Mouse (Mus musculus) midbrain, embryonic 12.5 days (tissue): ENCODE results near the gene Snx7. TPM values are rescaled to one million over a fixed set of nuclear protein-coding genes. Genes with fewer than 3 reads are reported as not detected.

Experiments used
- ATAC-seq: fragments of 200-750 bp; cut with Nextera tagmentation; 2 replicates; pipeline ENCODE4 v1.8.0; 2017; ENCODE audit warnings: low read depth, moderate TSS enrichment, moderate library complexity; ENCODE audit not compliant: low FRiP score
- H3K27ac ChIP-seq: fragments of 300-500 bp; sonication (generic); replicated peaks from 2 replicates; pipeline ENCODE4 v1.5.1; 2016; ENCODE audit warnings: mild to moderate bottlenecking
- H3K27me3 ChIP-seq: fragments of 300-500 bp; sonication (generic); 2 replicates; pipeline ENCODE4 v1.6.1; 2016; ENCODE audit warnings: mild to moderate bottlenecking
- H3K36me3 ChIP-seq: fragments of 300-500 bp; sonication (generic); 2 replicates; pipeline ENCODE4 v1.6.1; 2016
- H3K4me1 ChIP-seq: fragments of 300-500 bp; sonication (generic); 2 replicates; pipeline ENCODE4 v1.6.1; 2016
- H3K4me2 ChIP-seq: fragments of 300-500 bp; sonication (generic); replicated peaks from 2 replicates; pipeline ENCODE4 v1.6.1; 2016; ENCODE audit warnings: mild to moderate bottlenecking, moderate library complexity
- H3K4me3 ChIP-seq: fragments of 300-500 bp; sonication (generic); 2 replicates; pipeline ENCODE4 v1.5.1; 2016; ENCODE audit warnings: mild to moderate bottlenecking
- H3K9ac ChIP-seq: fragments of 300-500 bp; sonication (generic); replicated peaks from 2 replicates; pipeline ENCODE4 v1.6.1; 2016; ENCODE audit warnings: mild to moderate bottlenecking, moderate library complexity
- H3K9me3 ChIP-seq: fragments of 300-500 bp; sonication (generic); 2 replicates; pipeline ENCODE4 v1.6.1; 2016; ENCODE audit warnings: mild to moderate bottlenecking
- WGBS: fragments of 180-500 bp; shearing (Covaris S2); methylation state at CpG from one replicate; pipeline ENCODE4 v1.1.7; 2016; 5-methylcytosine and 5-hydroxymethylcytosine counted together
- polyA plus RNA-seq: library from polyadenylated mRNA; unstranded; fragments of >200 nt; fragmentation: Nextera tagmentation; extraction: Ambion mirVana; gene quantifications from 2 replicates; pipeline ENCODE4 v1.2.1, GENCODE M21; 2016

The Snx7 gene
- polyA plus RNA-seq: 11.4 and 13.1 TPM in 2 replicates

DNA sequence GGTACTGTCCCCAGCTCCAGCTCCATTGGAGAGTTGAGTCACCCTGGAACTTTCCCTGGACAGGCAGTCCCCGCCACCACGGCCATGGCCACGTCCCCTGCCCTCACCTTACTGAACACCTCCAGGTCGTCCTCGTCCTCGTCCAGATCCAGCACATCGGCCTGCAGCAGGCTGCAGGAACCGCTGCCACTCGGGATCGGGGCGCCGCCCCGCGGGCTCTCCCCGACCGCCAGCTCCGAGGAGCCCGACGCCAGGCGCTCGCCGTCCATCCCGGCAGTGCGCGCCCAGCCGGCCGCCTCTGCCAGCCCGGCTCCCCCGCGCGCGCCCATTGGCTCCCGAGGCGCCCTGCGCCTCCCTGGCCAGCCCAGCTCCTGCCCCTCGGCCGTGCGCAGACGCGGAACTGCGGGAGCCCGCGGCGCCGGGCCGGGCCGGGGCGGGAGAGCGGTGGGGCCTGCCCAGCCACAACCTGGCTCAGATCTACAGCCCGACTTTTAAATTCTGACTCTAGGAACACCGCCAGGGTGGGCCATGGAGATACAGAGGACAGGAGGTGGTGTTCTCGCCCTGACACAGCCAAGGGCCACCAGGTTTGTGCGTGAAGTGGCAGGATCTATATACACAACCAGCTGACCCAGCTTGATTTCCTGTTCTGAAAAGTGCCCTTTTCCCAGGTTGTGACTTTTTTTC is at the start of gene Snx7:
Gene Snx7 (minus strand): TSS at position 300 of the 687 bp plus-strand sequence.
- H3K4me1 ChIP-seq: no peaks in the 10 kb centered on the region
- no peaks in the 10 kb centered on the region for H3K36me3 ChIP-seq
- peak within 1 kb of the TSS; percentile 46; the same call in 1 of the 2 replicates for H3K27ac ChIP-seq
- H3K4me2 ChIP-seq: peak within 1 kb of the TSS; percentile 76
- no peaks in the 10 kb centered on the region for H3K27me3 ChIP-seq
- ATAC-seq: peak; percentile 100
- H3K9me3 ChIP-seq: no peaks in the 10 kb centered on the region
- peak within 1 kb of the TSS; percentile 54 for H3K4me3 ChIP-seq
- WGBS: under 1% methylated on average over 50 of the region's 53 CpGs
- peak within 1 kb of the TSS; percentile 65 for H3K9ac ChIP-seq

- Histone ChIP-seq H3K9ac (no peak overlapping the region), H3K27me3 (no peaks in the 10 kb centered on the region), H3K27ac (no peak overlapping the region), H3K4me1 (no peaks in the 10 kb centered on the region), H3K4me2 (no peak overlapping the region), H3K9me3 (no peaks in the 10 kb centered on the region), H3K4me3 (no peak overlapping the region), H3K36me3 (no peaks in the 10 kb centered on the region)
- no peak for ATAC-seq
- WGBS: 80% methylated on average over 3 of the region's 3 CpGs
Observed at GRCm38 (mm10) chr3:117915420-117915819, 46.7 kb upstream of the Snx7 start.

- H3K27me3 ChIP-seq: no peaks in the 10 kb centered on the region
- H3K4me3 ChIP-seq: no peak overlapping the region
- no peak overlapping the region for H3K4me2 ChIP-seq
- H3K9me3 ChIP-seq: no peaks in the 10 kb centered on the region
- no peaks in the 10 kb centered on the region for H3K4me1 ChIP-seq
- ATAC-seq: no peak
- no peak overlapping the region for H3K27ac ChIP-seq
- H3K9ac ChIP-seq: no peak overlapping the region
- WGBS: 75% methylated on average over 2 of the region's 2 CpGs
- H3K36me3 ChIP-seq: no peaks in the 10 kb centered on the region
Observed at GRCm38 (mm10) chr3:117893736-117894135, 25.0 kb upstream of the Snx7 start.

DNA sequence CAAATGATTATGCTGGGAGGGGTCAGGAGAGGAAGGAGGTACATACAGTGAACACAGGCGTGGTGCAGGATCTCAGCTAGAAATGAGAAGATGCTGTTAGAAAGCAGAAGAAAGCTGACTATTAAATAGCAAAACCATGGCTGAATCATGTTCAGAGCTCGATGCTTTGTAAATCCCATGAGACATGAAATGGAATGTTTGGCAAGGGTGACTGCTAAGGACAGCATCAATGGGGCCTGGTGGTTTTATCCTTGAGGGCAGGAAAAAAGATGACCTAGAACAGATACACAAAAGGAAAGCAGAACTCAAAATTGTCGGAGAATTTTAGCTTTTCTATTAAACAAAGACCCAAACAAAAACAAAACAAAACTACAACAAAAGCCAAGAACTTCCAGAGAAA is 6.7 kb upstream of the Snx7 start:
- ATAC-seq: no peak
- H3K27ac ChIP-seq: no peak overlapping the region
- WGBS: 88% methylated on average over 3 of the region's 3 CpGs

GRCm38 (mm10) chr3:117873209-117873863 is 4.6 kb upstream of the Snx7 start:
- no peaks in the 10 kb centered on the region for H3K27me3 ChIP-seq
- no peaks in the 10 kb centered on the region for H3K9me3 ChIP-seq
- H3K4me2 ChIP-seq: no peak overlapping the region
- WGBS: 81% methylated on average over 5 of the region's 5 CpGs
- ATAC-seq: no peak
- H3K4me1 ChIP-seq: no peaks in the 10 kb centered on the region
- H3K27ac ChIP-seq: no peak overlapping the region
- no peaks in the 10 kb centered on the region for H3K36me3 ChIP-seq
- no peak overlapping the region for H3K4me3 ChIP-seq
- no peak overlapping the region for H3K9ac ChIP-seq

More for the DNA sequence above, 6.7 kb upstream of the Snx7 start:
- Histone ChIP-seq H3K4me3 (no peak overlapping the region), H3K36me3 (no peaks in the 10 kb centered on the region), H3K4me1 (no peaks in the 10 kb centered on the region), H3K9ac (no peak overlapping the region), H3K27me3 (no peaks in the 10 kb centered on the region), H3K4me2 (no peak overlapping the region), H3K9me3 (no peaks in the 10 kb centered on the region)

- Histone ChIP-seq H3K27me3 (no peaks in the 10 kb centered on the region), H3K9ac (peak overlapping the region; percentile 65; the same call in 1 of the 2 replicates), H3K4me1 (no peaks in the 10 kb centered on the region), H3K4me2 (peak overlapping the region; percentile 76), H3K36me3 (no peaks in the 10 kb centered on the region), H3K9me3 (no peaks in the 10 kb centered on the region), H3K27ac (0 out of 2 replicates have a peak overlapping the region, but pooled peaks have one; percentile 46), H3K4me3 (peak overlapping the region; percentile 54)
- no peak for ATAC-seq
- 33% methylated on average over 2 of the region's 2 CpGs for WGBS
Observed at GRCm38 (mm10) chr3:117869324-117869715, 584 bp upstream of the Snx7 start.

GRCm38 (mm10) chr3:117868091-117868490 is 645 bp downstream of the Snx7 start:
- ATAC-seq: 0 out of 2 replicates have a peak, but pooled peaks have one; percentile 1

GRCm38 (mm10) chr3:117866696-117867407 is 1.9 kb downstream of the Snx7 start:
- Histone ChIP-seq H3K4me2 (no peak overlapping the region), H3K36me3 (no peaks in the 10 kb centered on the region), H3K27ac (no peak overlapping the region), H3K4me3 (no peak overlapping the region), H3K9me3 (no peaks in the 10 kb centered on the region), H3K9ac (no peak overlapping the region), H3K4me1 (no peaks in the 10 kb centered on the region), H3K27me3 (no peaks in the 10 kb centered on the region)
- 78% methylated on average over 12 of the region's 12 CpGs for whole genome bisulfite sequencing
- ATAC-seq: no peak

More at GRCm38 (mm10) chr3:117868091-117868490, 645 bp downstream of the Snx7 start:
- Histone ChIP-seq H3K9me3 (no peaks in the 10 kb centered on the region), H3K4me2 (peak overlapping the region; percentile 76), H3K36me3 (no peaks in the 10 kb centered on the region), H3K4me1 (no peaks in the 10 kb centered on the region), H3K9ac (no peak overlapping the region), H3K27ac (no peak overlapping the region; the same call in 1 of the 2 replicates), H3K27me3 (no peaks in the 10 kb centered on the region), H3K4me3 (peak overlapping the region; percentile 54)
- whole genome bisulfite sequencing: 87% methylated on average over 2 of the region's 2 CpGs

GRCm38 (mm10) chr3:117865621-117866020 is 3.1 kb downstream of the Snx7 start:
- H3K9ac ChIP-seq: no peak overlapping the region
- no peaks in the 10 kb centered on the region for H3K9me3 ChIP-seq
- H3K4me2 ChIP-seq: no peak overlapping the region
- no peaks in the 10 kb centered on the region for H3K36me3 ChIP-seq
- no peak overlapping the region for H3K27ac ChIP-seq
- H3K4me3 ChIP-seq: no peak overlapping the region
- no peaks in the 10 kb centered on the region for H3K27me3 ChIP-seq
- H3K4me1 ChIP-seq: no peaks in the 10 kb centered on the region
- no peak for ATAC-seq

GRCm38 (mm10) chr3:117862951-117863350 is 5.8 kb downstream of the Snx7 start:
- H3K4me3 ChIP-seq: no peak overlapping the region
- no peaks in the 10 kb centered on the region for H3K4me1 ChIP-seq
- H3K36me3 ChIP-seq: no peaks in the 10 kb centered on the region
- no peak overlapping the region for H3K27ac ChIP-seq
- no peak for ATAC-seq
- WGBS: 88% methylated on average over 2 of the region's 2 CpGs
- H3K9me3 ChIP-seq: no peaks in the 10 kb centered on the region
- H3K4me2 ChIP-seq: no peak overlapping the region
- no peak overlapping the region for H3K9ac ChIP-seq
- H3K27me3 ChIP-seq: no peaks in the 10 kb centered on the region

DNA sequence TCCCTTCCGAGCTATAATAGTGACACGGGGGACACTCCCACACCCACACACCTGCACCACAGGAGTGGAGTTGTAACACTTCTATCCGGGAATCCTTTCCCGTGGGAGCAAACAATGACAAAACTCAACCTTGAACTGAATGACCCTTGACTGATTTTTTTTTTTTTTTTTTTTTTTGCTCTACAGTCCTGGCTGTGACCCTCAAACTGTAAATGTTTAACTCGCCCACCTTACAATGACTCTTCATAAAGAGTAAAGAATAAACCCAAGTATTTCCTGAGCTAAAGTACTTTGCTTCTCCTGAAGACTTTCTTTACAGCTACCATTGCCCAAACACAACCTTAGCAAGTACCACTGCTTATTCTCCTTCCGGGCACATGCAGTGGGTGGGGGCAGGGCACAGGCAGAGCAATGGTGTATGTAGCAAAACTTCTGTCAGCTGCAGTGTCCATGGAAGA is 6.7 kb downstream of the Snx7 start:
- ATAC-seq: no peak
- 93% methylated on average over 6 of the region's 6 CpGs for WGBS

DNA sequence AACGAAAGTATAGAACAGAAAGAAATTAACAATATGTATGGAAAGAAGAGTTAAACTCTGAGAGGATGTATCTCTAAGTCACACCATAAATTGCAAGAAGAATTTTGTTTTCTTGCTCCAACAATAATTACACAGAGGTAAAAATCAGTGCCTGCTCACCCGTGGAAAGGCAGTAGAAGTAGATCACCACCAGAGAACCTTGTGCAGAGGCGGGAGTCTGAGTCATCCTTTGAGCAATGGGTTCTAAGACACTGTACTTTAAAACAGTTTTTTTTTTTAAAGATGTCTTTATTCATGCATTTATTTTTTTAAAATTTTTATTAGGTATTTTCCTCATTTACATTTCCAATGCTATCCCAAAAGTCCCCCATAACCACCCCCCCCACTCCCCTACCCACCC is 9.7 kb downstream of the Snx7 start:
- Histone ChIP-seq H3K4me1 (no peaks in the 10 kb centered on the region), H3K9ac (no peak overlapping the region), H3K27ac (no peak overlapping the region), H3K4me3 (no peak overlapping the region), H3K36me3 (no peaks in the 10 kb centered on the region), H3K9me3 (no peaks in the 10 kb centered on the region), H3K27me3 (no peaks in the 10 kb centered on the region), H3K4me2 (no peak overlapping the region)
- no peak for ATAC-seq
- 93% methylated on average over 3 of the region's 3 CpGs for WGBS

More for the DNA sequence above, 6.7 kb downstream of the Snx7 start:
- Histone ChIP-seq H3K36me3 (no peaks in the 10 kb centered on the region), H3K4me3 (no peak overlapping the region), H3K27me3 (no peaks in the 10 kb centered on the region), H3K9ac (no peak overlapping the region), H3K4me1 (no peaks in the 10 kb centered on the region), H3K9me3 (no peaks in the 10 kb centered on the region), H3K27ac (no peak overlapping the region), H3K4me2 (no peak overlapping the region)
